Mouse (Mus musculus): ENCODE measurements around the gene Ndufv2. TPM values are rescaled to one million over a fixed set of nuclear protein-coding genes. Genes with fewer than 3 reads are reported as not detected.

Ndufv2 gene
- polyA plus RNA-seq (2012; rRNA removed) = 25.5 and 31.0 TPM in 2 replicates

GRCm38 (mm10) chr17:66101380-66102330 is at the start of gene Ndufv2:
Gene Ndufv2 (minus strand): TSS chr17:66101559.
- WGBS = under 1% methylated on average over 67 of the region's 67 CpGs
- peak within 1 kb of the TSS; percentile 91 for H3K4me3 ChIP-seq (replicated peaks; ENCODE audit: extremely low read depth, low read depth, low read length)
- H3K4me1 ChIP-seq (ENCODE audit: control insufficient read depth, insufficient read depth, low read length) = peaks cover 7% of the 10 kb centered on the region
- DNase-seq = peak; percentile 86
- TF ChIP-seq POLR2A (IDR thresholded peaks at IDR 0.05; ENCODE audit: borderline replicate concordance, extremely low read depth, low read depth, low read length) = peak; percentile 62; the same call in 1 of the 2 replicates
- peak; percentile 73 for TF ChIP-seq CTCF (IDR thresholded peaks at IDR 0.05; ENCODE audit: insufficient read depth, low read length)

GRCm38 (mm10) chr17:66131212-66131611 is 29.9 kb upstream of the Ndufv2 start:
- DNase-seq = no peak
- WGBS = 97% methylated on average over 4 of the region's 4 CpGs
- H3K4me1 ChIP-seq (ENCODE audit: control insufficient read depth, insufficient read depth, low read length) = no peaks in the 10 kb centered on the region
- no peak overlapping the region for H3K4me3 ChIP-seq (replicated peaks; ENCODE audit: extremely low read depth, low read depth, low read length)
- TF ChIP-seq CTCF (IDR thresholded peaks at IDR 0.05; ENCODE audit: insufficient read depth, low read length) (no peak), POLR2A (IDR thresholded peaks at IDR 0.05; ENCODE audit: borderline replicate concordance, extremely low read depth, low read depth, low read length) (no peak)

GRCm38 (mm10) chr17:66130371-66130770 is 29.0 kb upstream of the Ndufv2 start:
- Histone ChIP-seq H3K4me1 (ENCODE audit: control insufficient read depth, insufficient read depth, low read length) (no peaks in the 10 kb centered on the region), H3K4me3 (replicated peaks; ENCODE audit: extremely low read depth, low read depth, low read length) (no peak overlapping the region)
- 88% methylated on average over 9 of the region's 9 CpGs for WGBS
- DNase-seq = no peak
- no peak for TF ChIP-seq CTCF (IDR thresholded peaks at IDR 0.05; ENCODE audit: insufficient read depth, low read length)
- no peak for TF ChIP-seq POLR2A (IDR thresholded peaks at IDR 0.05; ENCODE audit: borderline replicate concordance, extremely low read depth, low read depth, low read length)

- WGBS = 86% methylated on average over 5 of the region's 5 CpGs
Measured at GRCm38 (mm10) chr17:66125211-66125610, 23.9 kb upstream of the Ndufv2 start.

GRCm38 (mm10) chr17:66123816-66124610 is 22.7 kb upstream of the Ndufv2 start:
- peak; percentile 10 for DNase-seq
- TF ChIP-seq CTCF (IDR thresholded peaks at IDR 0.05; ENCODE audit: insufficient read depth, low read length) (no peak), POLR2A (IDR thresholded peaks at IDR 0.05; ENCODE audit: borderline replicate concordance, extremely low read depth, low read depth, low read length) (no peak)
- Histone ChIP-seq H3K4me1 (ENCODE audit: control insufficient read depth, insufficient read depth, low read length) (0 out of 2 replicates have a peak, but pooled peaks cover 2% of the 10 kb centered on the region), H3K4me3 (replicated peaks; ENCODE audit: extremely low read depth, low read depth, low read length) (peak overlapping the region; percentile 71)
- WGBS = 3% methylated on average over 20 of the region's 20 CpGs

More at GRCm38 (mm10) chr17:66125211-66125610, 23.9 kb upstream of the Ndufv2 start:
- Histone ChIP-seq H3K4me3 (replicated peaks; ENCODE audit: extremely low read depth, low read depth, low read length) (no peak overlapping the region), H3K4me1 (ENCODE audit: control insufficient read depth, insufficient read depth, low read length) (0 out of 2 replicates have a peak, but pooled peaks cover 2% of the 10 kb centered on the region)
- TF ChIP-seq POLR2A (IDR thresholded peaks at IDR 0.05; ENCODE audit: borderline replicate concordance, extremely low read depth, low read depth, low read length) (no peak), CTCF (IDR thresholded peaks at IDR 0.05; ENCODE audit: insufficient read depth, low read length) (no peak)
- no peak for DNase-seq

- Histone ChIP-seq H3K4me3 (replicated peaks; ENCODE audit: extremely low read depth, low read depth, low read length) (peak within 1 kb of the TSS; percentile 71), H3K4me1 (ENCODE audit: control insufficient read depth, insufficient read depth, low read length) (0 out of 2 replicates have a peak, but pooled peaks cover 2% of the 10 kb centered on the region)
- TF ChIP-seq CTCF (IDR thresholded peaks at IDR 0.05; ENCODE audit: insufficient read depth, low read length) = no peak
- peak; percentile 32; the same call in 1 of the 2 replicates for TF ChIP-seq POLR2A (IDR thresholded peaks at IDR 0.05; ENCODE audit: borderline replicate concordance, extremely low read depth, low read depth, low read length)
- WGBS = 4% methylated on average over 45 of the region's 45 CpGs
- peak; percentile 96 for DNase-seq
Measured at GRCm38 (mm10) chr17:66123066-66123815, 21.9 kb upstream of the Ndufv2 start, which contains the start of gene Ddx11. Gene Ddx11 (plus strand): TSS chr17:66123520.

GRCm38 (mm10) chr17:66120701-66121100 is 19.3 kb upstream of the Ndufv2 start:
- H3K4me3 ChIP-seq (replicated peaks; ENCODE audit: extremely low read depth, low read depth, low read length) = no peak overlapping the region
- DNase-seq = no peak
- no peak for TF ChIP-seq CTCF (IDR thresholded peaks at IDR 0.05; ENCODE audit: insufficient read depth, low read length)
- no peak for TF ChIP-seq POLR2A (IDR thresholded peaks at IDR 0.05; ENCODE audit: borderline replicate concordance, extremely low read depth, low read depth, low read length)
- H3K4me1 ChIP-seq (ENCODE audit: control insufficient read depth, insufficient read depth, low read length) = 0 out of 2 replicates have a peak, but pooled peaks cover 2% of the 10 kb centered on the region
- WGBS = 41% methylated on average over 1 of the region's 1 CpGs

- 88% methylated on average over 8 of the region's 8 CpGs for WGBS
Measured at GRCm38 (mm10) chr17:66118991-66119390, 17.6 kb upstream of the Ndufv2 start.

More at GRCm38 (mm10) chr17:66118991-66119390, 17.6 kb upstream of the Ndufv2 start:
- Histone ChIP-seq H3K4me1 (ENCODE audit: control insufficient read depth, insufficient read depth, low read length) (0 out of 2 replicates have a peak, but pooled peaks cover under 1% of the 10 kb centered on the region), H3K4me3 (replicated peaks; ENCODE audit: extremely low read depth, low read depth, low read length) (no peak overlapping the region)
- DNase-seq = no peak
- no peak for TF ChIP-seq CTCF (IDR thresholded peaks at IDR 0.05; ENCODE audit: insufficient read depth, low read length)
- TF ChIP-seq POLR2A (IDR thresholded peaks at IDR 0.05; ENCODE audit: borderline replicate concordance, extremely low read depth, low read depth, low read length) = no peak

Data from lung, adult 2 months (tissue).